ENCODE assay signal across 10 mouse cellular contexts in genomic region chr4:142084936-142085563, GRCm38 (mm10). TPM values are rescaled to one million over a fixed set of nuclear protein-coding genes. Genes with fewer than 3 reads are reported as not detected.
DNase-seq lines count a peak whose midpoint lies in the region; ATAC-seq and TF ChIP-seq lines count a peak whose summit lies in the region.
"Had no signal": no experiment of that assay in that cellular context is flagged by ENCODE, and none has a peak within 500 bp of the region (broad histone marks: within the 10 kb centered on the region; RNA-seq: fewer than 3 reads in every experiment).

No protein-coding gene starts in this region.

- no peaks in the 10 kb centered on the region for H3K27me3 ChIP-seq in embryonic facial prominence, embryonic 15.5 days
- no peaks in the 10 kb centered on the region for H3K27me3 ChIP-seq in kidney, postnatal 0 days (ENCODE audit: insufficient read depth, low read length)
- H3K27me3 ChIP-seq in neural tube, embryonic 12.5 days (replicated peaks): peaks cover 51% of the 10 kb centered on the region

- WGBS in embryonic facial prominence, embryonic 15.5 days: 6% methylated on average over 20 of the region's 20 CpGs
- WGBS in kidney, postnatal 0 days: 9% methylated on average over 20 of the region's 20 CpGs
- 4% methylated on average over 20 of the region's 20 CpGs for WGBS in neural tube, embryonic 12.5 days

- peak overlapping the region; percentile 97 for H3K4me2 ChIP-seq in embryonic facial prominence, embryonic 15.5 days (replicated peaks)
- H3K4me2 ChIP-seq in kidney, postnatal 0 days (ENCODE audit: low read length): peak overlapping the region; percentile 90
- H3K4me2 ChIP-seq in neural tube, embryonic 12.5 days (replicated peaks): peak overlapping the region; percentile 97

- no peak for ATAC-seq in embryonic facial prominence, embryonic 15.5 days (ENCODE audit: insufficient number of reproducible peaks, low FRiP score, low TSS enrichment, low read depth)
- no peak for ATAC-seq in kidney, postnatal 0 days (replicated peaks; ENCODE audit: low FRiP score, low read depth)
- ATAC-seq in neural tube, embryonic 12.5 days (ENCODE audit: low FRiP score, low read depth): no peak
- no peak for ATAC-seq in activated CD4-positive, CD25-positive, alpha-beta regulatory T cell, adult 4 months

- H3K9ac ChIP-seq in embryonic facial prominence, embryonic 15.5 days: peak overlapping the region; percentile 57
- H3K9ac ChIP-seq in kidney, postnatal 0 days (ENCODE audit: low read depth, low read length): peak overlapping the region; percentile 66
- no peak overlapping the region for H3K9ac ChIP-seq in neural tube, embryonic 12.5 days

- peaks cover 50% of the 10 kb centered on the region for H3K4me1 ChIP-seq in embryonic facial prominence, embryonic 15.5 days
- peaks cover 36% of the 10 kb centered on the region for H3K4me1 ChIP-seq in kidney, postnatal 0 days (replicated peaks; ENCODE audit: insufficient read depth, low read length)
- peaks cover 34% of the 10 kb centered on the region for H3K4me1 ChIP-seq in neural tube, embryonic 12.5 days

- H3K4me3 ChIP-seq in embryonic facial prominence, embryonic 15.5 days (replicated peaks): peak overlapping the region; percentile 65
- H3K4me3 ChIP-seq in kidney, postnatal 0 days (replicated peaks; ENCODE audit: low read depth, low read length): peak overlapping the region; percentile 66
- no peak overlapping the region for H3K4me3 ChIP-seq in neural tube, embryonic 12.5 days

- DNase-seq in kidney, adult 18-20 months: peak; percentile 62
- DNase-seq in kidney, postnatal 10 days: no peak
- DNase-seq in kidney, postnatal 0 days (ENCODE audit: low spot score): peak; percentile 70
- DNase-seq in adrenal gland, adult 8-10 months: no peak
- DNase-seq in spleen, postnatal 14 days (ENCODE audit: low spot score in 2 of 2): no peak
- DNase-seq: gastrocnemius, postnatal 14 days; right cerebral cortex, postnatal 25 days had no signal

- H3K36me3 ChIP-seq in embryonic facial prominence, embryonic 15.5 days: no peaks in the 10 kb centered on the region
- no peaks in the 10 kb centered on the region for H3K36me3 ChIP-seq in kidney, postnatal 0 days (ENCODE audit: insufficient read depth, low read length)
- no peaks in the 10 kb centered on the region for H3K36me3 ChIP-seq in neural tube, embryonic 12.5 days

- no peak for TF ChIP-seq CTCF in kidney, postnatal 0 days (IDR thresholded peaks at IDR 0.05; ENCODE audit: low read depth)

- H3K9me3 ChIP-seq in embryonic facial prominence, embryonic 15.5 days (replicated peaks): no peaks in the 10 kb centered on the region
- no peaks in the 10 kb centered on the region for H3K9me3 ChIP-seq in kidney, postnatal 0 days (replicated peaks; ENCODE audit: low read length)
- H3K9me3 ChIP-seq in neural tube, embryonic 12.5 days: no peaks in the 10 kb centered on the region

- H3K27ac ChIP-seq in embryonic facial prominence, embryonic 15.5 days (replicated peaks): peak overlapping the region; percentile 88
- peak overlapping the region; percentile 90 for H3K27ac ChIP-seq in kidney, postnatal 0 days
- H3K27ac ChIP-seq in neural tube, embryonic 12.5 days: no peak overlapping the region

RNA-seq across cellular contexts. Expression of gene Tmem51, which starts 0.9 kb away (rescaled TPM):
- polyA plus RNA-seq in embryonic facial prominence, embryonic 15.5 days (2015; fragmentation: Nextera tagmentation; extraction: Ambion mirVana): 18.3 and 20.2 TPM in 2 replicates
- polyA plus RNA-seq in kidney, postnatal 0 days (2015; fragmentation: Nextera tagmentation; extraction: Ambion mirVana): 53.8 and 56.8 TPM in 2 replicates
- 6.3 and 6.4 TPM in 2 replicates for polyA plus RNA-seq in neural tube, embryonic 12.5 days (2016; fragmentation: Nextera tagmentation; extraction: Ambion mirVana)
- 1 to 10 TPM in 1 of 2 experiments, under 1 TPM in 1; 0.24 to 1.5 TPM for polyA plus RNA-seq in activated CD4-positive, CD25-positive, alpha-beta regulatory T cell, adult 4 months (2017; shearing (Covaris generic))
- 1 to 10 TPM; 3.6 to 5.7 (median 4.7) TPM for total RNA-seq in adrenal gland, adult 8-10 months (2022)

Comparison
In these comparisons a context has a peak if more than half of its experiments do, and no peak if none do; other contexts are left out.
1. DNase-seq: peak in kidney, adult 18-20 months (single experiment) and kidney, postnatal 0 days (single experiment); none in kidney, postnatal 10 days (single experiment), adrenal gland, adult 8-10 months (single experiment) and spleen, postnatal 14 days (0 of 2).
2. Peak in every context shown above with its lines, with median percentiles within 50 percentile points of each other: H3K4me2 ChIP-seq.